Mouse (Mus musculus) ovary, postnatal 36 days (tissue): ENCODE data around the gene Eps15l1.

Experiments
- DNase-seq: peaks from one replicate; pipeline ENCODE4 v3.0.0; 2022; ENCODE audit warnings: low spot score, mixed read lengths

Eps15l1 gene

GRCm38 (mm10) chr8:72413839-72414238 lies 7.4 kb downstream of the Eps15l1 start:
- DNase-seq: no peak

- no peak for DNase-seq
These were observed 11.8 kb downstream of the Eps15l1 start for GRCm38 (mm10) chr8:72409443-72409842.

- no peak for DNase-seq
These were observed 13.4 kb downstream of the Eps15l1 start for GRCm38 (mm10) chr8:72407878-72408277.

GRCm38 (mm10) chr8:72402981-72403380 lies 18.3 kb downstream of the Eps15l1 start:
- DNase-seq: no peak

- DNase-seq: no peak
These were observed 19.9 kb downstream of the Eps15l1 start for GRCm38 (mm10) chr8:72401381-72401780.

- DNase-seq: no peak
These were observed 35.5 kb downstream of the Eps15l1 start for GRCm38 (mm10) chr8:72385737-72386136.

GRCm38 (mm10) chr8:72382395-72382794 lies 38.9 kb downstream of the Eps15l1 start:
- DNase-seq: no peak

GRCm38 (mm10) chr8:72380656-72381055 lies 40.6 kb downstream of the Eps15l1 start:
- DNase-seq: no peak

- no peak for DNase-seq
These were observed 44.4 kb downstream of the Eps15l1 start for GRCm38 (mm10) chr8:72376900-72377299.

- DNase-seq: no peak
These were observed 45.0 kb downstream of the Eps15l1 start for GRCm38 (mm10) chr8:72376309-72376708.

GRCm38 (mm10) chr8:72375161-72375560 lies 46.1 kb downstream of the Eps15l1 start:
- DNase-seq: no peak

- no peak for DNase-seq
These were observed 48.9 kb downstream of the Eps15l1 start for GRCm38 (mm10) chr8:72372311-72372710.

GRCm38 (mm10) chr8:72371356-72371755 lies 49.9 kb downstream of the Eps15l1 start:
- no peak for DNase-seq

GRCm38 (mm10) chr8:72366435-72366834 lies 54.8 kb downstream of the Eps15l1 start:
- DNase-seq: no peak

GRCm38 (mm10) chr8:72365826-72366225 lies 55.4 kb downstream of the Eps15l1 start:
- DNase-seq: peak; percentile 81

GRCm38 (mm10) chr8:72365016-72365415 lies 56.2 kb downstream of the Eps15l1 start:
- no peak for DNase-seq

- DNase-seq: no peak
These were observed 57.8 kb downstream of the Eps15l1 start for GRCm38 (mm10) chr8:72363457-72363856.

- no peak for DNase-seq
These were observed 58.5 kb downstream of the Eps15l1 start for GRCm38 (mm10) chr8:72362754-72363153.

GRCm38 (mm10) chr8:72360162-72360561 lies 61.1 kb downstream of the Eps15l1 start:
- DNase-seq: no peak

GRCm38 (mm10) chr8:72356593-72356992 lies 64.7 kb downstream of the Eps15l1 start:
- no peak for DNase-seq

GRCm38 (mm10) chr8:72354272-72354671 lies 67.0 kb downstream of the Eps15l1 start:
- no peak for DNase-seq

- DNase-seq: no peak
These were observed 67.6 kb downstream of the Eps15l1 start for GRCm38 (mm10) chr8:72353700-72354045.

GRCm38 (mm10) chr8:72352951-72353699 lies 68.1 kb downstream of the Eps15l1 start:
- no peak for DNase-seq

GRCm38 (mm10) chr8:72351405-72352005 lies 69.8 kb downstream of the Eps15l1 start:
- no peak for DNase-seq
